Mouse (Mus musculus) embryo, embryonic 10 days (tissue): Measurements from ENCODE around the gene Vegfd.

Experiments used
- DNase-seq: peaks from one replicate; pipeline ENCODE4 v3.0.0-alpha.2; 2015; ENCODE audit warnings: low spot score

Gene Vegfd

DNA sequence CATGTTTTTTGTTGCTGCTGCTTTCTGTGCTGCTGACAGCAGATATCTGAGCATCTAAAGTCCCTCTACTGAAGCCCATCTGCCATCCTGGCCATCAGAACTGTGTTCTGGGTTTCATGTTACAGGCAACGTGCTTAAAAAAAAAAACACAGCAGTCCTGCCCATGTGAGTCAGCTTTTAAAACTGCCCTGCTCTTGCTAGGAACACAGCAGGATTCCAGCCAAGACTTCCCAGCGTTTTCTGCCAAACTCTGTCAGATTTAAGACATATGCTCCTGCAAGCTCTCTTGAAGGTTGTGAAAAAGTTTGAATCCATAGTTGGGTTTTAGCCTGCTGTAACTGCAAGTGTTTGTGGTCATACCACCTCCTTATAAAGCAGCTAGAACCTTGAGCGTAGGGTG, at the start of gene Vegfd:
Gene Vegfd, plus strand, starts transcription at position 298 of the 400 bp plus-strand sequence.
- DNase-seq: peak; percentile 44

DNA sequence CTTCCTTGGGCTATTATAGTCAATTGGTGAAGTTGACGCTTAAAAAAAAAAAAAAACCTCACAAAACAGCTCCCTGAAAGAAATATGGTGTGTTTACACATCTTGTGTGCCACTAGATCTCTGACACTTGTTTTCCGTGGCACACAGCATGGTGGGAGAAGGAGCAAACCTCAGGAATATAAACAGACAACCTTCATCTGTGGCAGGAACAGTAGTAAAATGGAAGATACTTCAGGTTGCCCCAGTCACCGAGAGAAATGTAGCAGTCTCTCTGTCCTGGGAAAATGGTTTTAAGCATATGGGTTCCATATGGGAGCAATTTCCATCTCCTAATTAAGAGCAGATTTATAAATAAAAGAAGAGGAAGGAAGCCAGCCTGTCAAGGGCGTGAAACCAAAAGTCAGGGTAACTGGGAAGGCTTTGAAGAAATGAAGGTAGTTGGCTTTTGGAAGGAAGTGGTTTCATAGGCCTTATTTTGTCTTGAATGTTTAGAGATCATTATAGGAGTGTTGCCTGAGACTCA, 49.7 kb upstream of the Vegfd start:
- DNase-seq: peak; percentile 13

DNA sequence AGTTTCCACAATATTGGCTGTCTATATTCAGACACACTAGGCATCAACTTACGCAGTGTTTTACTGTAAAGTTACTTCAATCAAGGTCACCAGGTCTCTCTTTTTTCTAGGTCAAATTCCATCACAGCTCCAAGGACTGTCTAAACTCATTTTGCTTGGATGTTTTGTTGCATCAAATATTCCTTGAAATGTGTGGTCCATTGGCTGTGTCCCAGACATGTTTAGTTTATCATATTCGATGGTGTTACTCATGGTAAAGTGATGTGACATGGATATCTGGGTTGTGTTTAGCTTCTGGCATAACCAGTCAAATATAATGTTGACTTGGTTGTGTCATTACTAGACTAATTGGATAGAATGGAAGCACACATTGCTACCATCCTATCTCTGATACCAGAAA, 42.8 kb upstream of the Vegfd start:
- no peak for DNase-seq

DNA sequence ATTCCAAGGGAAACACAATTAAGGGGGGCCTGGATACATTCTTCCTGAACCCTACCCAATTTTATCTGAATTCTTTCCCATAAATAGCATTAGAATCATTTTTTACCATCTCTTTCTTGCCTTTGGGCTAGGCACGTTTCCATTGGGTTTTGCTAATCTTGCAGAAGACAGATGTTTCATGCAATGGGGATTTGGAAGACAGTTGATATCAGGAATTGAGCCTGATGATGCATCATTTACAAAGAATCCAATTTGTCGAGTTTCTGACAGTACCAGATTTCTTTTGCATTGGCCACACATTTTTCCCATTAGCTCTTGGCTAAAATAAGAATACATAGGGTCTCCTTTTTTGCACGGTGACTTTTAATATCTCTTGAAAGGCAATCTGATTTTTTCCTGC, 42.4 kb upstream of the Vegfd start:
- DNase-seq: no peak

DNA sequence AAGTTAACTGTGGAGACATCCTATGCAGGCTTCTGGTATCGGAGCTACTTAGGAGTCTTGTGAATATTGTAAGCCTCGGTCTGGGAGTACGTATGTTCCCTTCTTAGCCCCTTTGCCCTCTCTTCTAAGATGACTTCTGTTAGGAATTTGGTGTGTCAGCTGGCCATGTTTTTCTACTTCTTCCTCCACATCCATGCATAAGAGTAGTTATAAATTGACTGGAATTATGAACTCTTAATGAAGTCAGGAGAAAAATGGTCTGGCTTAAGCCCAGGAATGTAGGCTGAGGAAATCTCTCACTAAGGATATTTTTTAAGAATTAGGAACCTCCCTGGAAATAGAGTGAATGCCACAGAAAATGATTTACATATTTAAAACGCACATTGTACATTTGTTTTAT, 34.6 kb upstream of the Vegfd start:
- DNase-seq: no peak

DNA sequence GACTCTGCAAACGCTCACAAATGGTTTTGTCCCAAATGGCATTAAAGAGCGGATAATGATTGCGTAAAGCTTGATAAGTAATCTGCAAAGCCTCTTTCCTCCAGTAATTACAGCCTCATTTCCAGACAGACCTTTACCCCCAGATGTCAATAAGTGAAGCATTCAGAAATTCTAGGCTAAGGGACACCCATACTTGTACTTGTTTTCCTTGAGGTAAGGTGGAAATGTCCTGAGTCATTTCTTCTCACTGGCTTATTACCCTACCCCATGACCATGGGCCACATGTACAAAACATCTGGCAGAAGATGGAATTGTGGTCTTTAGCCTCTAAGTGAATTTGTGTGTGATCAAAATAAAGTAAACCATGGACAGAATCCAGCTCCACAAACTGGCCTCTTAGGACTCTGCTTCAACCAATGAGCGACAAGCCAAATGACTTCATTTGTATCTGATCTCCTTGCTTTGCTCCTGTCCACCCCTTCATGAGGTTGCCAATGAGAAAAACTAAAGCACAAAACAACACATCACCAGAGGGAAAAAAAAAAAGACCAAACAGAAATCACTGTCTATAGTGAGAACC, 27.7 kb upstream of the Vegfd start:
- no peak for DNase-seq

DNA sequence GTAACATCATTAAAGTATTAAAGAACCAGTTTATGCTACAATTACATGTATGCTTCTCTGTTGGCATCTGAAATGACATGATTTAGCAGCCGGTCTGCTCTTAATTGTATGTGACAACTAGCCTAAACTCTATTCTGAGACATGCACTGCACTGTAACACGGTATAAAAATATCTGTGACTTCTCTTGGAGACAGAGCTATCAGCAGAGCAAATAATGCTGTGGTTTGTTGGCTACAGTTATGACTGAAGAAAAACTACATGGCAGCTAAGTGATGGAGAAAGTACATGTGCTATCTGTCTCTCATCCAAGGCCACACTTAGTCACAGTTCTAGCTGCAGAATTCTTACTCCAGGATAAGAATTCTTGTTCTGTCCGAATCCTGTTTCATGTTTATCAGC, 24.2 kb upstream of the Vegfd start:
- no peak for DNase-seq

DNA sequence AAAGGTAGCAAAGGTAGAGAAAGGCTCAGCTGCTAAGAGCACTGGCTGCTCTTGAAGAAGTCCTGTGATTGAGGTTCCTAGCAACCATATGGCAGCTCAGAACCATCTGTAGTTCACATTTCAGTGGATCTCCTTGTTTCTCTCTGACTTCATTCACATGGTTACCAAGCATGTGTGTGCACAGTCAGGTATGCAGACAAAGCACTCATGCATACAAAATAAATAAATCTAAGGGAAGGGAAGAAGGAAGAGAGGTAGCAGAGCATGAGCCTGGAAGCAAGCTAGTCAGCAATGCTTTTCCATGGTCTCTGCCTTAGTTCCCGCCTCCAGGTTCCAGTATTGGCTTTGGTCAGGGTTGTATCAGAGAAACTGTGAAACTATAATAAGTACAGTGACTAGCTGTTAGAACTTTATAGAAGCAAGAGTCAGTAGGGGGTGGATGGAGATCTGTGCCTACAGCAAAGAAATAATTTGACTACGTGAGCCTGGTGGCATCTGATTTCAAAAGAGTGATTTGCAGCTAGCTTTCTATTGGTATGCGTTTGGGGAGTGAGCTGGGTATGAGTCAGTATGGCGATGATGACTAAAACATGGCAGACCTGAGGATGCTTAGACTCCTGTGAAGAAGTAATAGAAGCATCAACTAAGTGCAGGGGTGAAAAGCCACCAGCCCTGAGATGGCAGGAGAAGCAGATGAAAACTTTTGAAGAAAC, 7.9 kb upstream of the Vegfd start:
- DNase-seq: no peak

DNA sequence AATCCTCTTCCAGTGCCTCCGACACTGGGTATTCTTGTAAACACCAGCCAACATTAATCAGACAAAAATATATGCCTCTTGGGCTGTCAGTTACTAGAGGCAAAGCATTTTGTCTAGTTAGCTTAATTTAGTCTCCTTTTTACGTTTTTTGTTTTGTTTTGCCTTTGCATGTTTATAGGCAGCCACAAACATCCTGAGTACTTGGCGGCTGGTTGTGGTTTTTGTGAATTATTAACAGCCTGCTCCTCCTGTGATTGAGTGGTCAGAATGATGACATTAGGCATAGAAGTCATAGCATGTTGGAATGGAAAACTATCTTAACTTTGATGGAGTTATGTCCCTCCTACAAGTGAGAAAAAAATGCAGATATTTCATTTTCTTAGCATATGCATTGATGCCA, 2.6 kb upstream of the Vegfd start:
- DNase-seq: no peak

DNA sequence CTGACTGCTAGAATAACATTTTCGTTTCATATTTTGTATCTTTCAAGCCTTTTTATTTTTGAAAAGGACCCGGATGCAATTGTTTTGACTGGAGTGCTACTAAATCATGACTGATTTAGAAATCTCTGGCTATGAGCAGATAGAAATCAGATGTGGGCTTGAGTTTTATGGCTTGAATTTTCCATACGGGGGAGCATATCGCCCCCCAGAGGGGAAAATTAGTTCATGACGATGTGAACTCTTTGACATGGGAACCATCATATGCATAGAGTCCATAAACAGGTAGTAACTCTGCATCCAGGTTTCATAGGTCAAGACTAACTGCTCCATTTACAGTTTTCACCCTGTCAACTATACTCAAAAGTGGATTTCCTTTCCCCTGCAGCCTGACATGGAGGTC, 1.4 kb downstream of the Vegfd start:
- no peak for DNase-seq

DNA sequence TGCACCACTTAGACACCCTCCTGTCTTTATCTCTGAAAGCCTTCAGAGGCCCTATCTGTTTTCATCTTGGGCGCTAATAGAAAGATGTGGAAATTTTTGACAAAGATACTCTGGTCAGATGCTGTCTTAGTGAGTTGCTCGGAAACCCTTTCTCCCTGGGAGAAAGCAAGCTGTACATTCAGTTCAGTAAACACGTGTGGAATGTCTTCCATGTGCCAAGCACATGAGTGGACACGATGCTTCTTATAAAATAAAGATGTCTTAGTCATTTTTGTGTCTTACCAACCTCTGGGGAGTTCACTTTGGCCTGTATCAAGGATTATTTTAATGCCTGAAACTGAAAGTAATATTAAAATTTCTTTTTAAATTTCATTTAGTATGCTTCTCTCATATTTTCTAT, 6.5 kb downstream of the Vegfd start:
- no peak for DNase-seq

DNA sequence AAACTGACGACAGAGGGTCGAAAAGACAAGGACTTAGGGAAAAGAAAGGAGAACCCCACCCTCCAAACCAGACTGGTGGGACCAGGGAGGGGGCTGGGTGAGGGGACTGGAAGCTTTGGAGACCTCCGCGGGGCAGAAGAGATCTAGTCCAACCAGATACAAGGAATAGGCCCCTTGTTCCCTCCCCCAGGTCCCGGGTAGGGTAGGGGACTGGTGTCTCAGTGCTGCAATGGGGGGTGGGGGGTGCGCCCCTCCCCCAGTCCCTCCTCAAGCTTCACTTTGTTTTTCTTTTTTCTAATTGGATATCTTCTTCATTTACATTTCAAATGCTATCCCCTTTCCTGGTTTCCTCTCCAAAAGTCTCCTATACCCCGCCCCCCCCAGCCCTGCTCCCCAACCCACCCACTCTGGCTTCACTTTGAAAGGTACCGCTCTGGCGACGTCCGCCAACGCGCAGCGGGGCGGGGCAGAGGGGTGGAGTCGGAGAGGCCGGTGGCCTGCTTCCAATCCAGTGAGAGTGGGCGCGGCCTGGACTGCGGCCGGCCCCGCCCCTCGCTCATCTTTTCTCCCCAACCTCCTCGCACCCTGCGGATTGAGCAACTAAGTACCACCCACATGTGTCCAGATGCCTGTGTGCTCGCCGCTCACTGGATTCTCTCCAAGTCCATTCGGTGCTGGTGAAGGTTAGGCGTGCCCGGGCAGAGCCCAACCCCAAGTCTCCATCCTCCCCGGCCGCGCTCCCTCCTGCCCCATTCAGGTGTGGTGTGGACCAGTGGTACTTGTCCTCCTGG, 8.6 kb downstream of the Vegfd start:
- DNase-seq: peak; percentile 84

DNA sequence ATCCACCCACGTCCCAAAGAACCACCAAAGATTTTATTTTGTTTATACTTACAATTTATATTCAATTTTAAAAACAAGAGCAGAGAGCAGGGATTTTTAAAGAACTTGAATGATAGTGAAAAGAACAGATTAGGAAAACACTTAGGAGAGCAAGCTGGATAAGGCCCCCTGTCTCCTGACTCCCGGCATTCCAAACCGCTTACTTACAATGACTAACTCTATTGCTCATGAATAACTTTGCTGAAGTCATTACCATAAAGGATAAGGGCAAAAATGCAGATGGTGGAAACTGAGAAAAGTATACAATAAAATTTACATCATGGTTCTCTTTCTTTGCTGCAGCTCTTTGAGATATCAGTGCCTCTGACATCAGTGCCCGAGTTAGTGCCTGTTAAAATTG, 20.9 kb downstream of the Vegfd start:
- no peak for DNase-seq

DNA sequence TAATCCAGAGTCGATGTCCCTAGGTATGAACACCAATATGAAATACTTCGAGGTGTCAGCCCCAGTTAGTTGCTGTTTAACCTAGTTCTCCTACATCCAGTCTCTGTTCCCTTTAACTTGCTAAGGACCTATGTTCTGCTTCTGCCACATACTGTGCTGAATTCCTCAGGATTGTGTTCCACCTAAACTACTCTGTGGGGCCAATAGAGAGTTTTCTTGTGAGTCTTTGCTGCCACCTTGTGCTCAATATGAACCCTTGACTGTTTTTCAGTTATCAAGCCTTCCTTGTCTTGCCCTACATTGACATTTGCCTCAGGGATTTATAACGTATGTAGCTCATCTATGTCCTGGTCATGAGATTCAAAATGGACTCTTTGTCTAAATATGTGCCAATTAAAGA, 25.3 kb downstream of the Vegfd start:
- peak; percentile 11 for DNase-seq

DNA sequence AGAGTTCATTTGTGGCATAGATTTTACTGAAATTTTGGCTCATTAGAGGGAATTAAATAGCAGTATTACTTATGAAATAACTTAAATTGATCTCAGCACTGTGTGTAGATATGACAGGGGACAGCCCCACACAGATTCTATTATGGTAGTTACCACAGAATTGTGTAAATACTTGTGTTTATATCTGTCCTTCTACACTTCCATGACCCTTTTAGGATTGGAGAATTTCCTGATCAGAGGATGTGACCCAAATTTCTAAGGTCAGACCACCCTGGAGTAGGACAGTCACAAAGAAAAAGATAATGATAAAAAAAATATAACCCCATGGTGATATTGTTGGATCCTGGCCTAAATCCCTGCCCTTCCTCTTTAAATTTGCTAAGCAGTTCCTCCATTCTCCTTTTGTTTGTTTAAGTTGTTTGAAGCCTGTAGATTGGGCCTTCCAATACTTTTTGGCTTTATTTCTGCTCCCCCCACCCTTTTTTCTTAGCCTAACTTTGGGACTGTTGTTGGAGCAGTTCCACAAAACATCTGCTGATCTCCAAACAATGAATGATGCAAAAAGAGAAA, 32.0 kb downstream of the Vegfd start:
- DNase-seq: no peak

DNA sequence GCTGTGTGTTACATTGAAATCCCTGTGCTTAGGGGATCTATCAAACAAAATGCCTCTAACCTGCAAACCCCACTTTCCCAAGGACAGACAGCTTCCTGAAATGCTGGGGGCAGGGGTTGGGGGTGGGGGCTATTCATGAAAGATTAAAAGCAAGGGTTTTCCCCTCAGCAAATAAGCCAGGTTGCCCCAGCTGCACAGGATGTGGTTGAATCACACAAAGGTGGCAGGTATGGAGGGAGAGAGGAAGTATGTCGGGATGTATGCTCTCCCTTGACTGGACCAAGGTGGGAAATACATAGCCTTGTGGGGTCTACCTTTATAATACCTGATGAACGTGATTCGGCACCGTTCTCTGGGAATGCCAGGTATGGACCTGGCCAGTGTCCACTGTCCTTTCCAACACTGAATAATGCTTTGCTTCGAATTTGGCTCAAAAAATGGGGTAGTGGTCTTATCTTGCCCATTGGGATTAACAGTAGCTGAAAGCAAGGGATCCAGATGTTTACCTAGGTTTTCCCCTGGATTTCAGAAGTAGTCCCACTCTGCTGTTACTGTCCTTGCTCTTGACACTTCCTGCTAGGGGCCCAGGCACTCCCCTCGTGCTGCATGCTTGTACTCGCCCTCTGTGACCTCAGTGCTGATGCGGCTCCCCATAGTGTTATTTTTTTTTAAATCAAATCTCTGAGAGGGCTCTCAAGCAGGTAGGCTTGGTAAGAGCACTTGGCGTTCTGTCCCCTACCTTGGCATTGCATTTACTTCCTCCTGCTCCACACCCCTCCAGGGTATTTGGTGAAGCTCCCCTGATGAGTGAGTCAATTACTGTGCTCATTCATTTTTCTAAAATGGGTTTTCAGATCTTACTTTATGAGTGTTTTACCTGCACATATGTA, 33.2 kb downstream of the Vegfd start:
- DNase-seq: no peak

DNA sequence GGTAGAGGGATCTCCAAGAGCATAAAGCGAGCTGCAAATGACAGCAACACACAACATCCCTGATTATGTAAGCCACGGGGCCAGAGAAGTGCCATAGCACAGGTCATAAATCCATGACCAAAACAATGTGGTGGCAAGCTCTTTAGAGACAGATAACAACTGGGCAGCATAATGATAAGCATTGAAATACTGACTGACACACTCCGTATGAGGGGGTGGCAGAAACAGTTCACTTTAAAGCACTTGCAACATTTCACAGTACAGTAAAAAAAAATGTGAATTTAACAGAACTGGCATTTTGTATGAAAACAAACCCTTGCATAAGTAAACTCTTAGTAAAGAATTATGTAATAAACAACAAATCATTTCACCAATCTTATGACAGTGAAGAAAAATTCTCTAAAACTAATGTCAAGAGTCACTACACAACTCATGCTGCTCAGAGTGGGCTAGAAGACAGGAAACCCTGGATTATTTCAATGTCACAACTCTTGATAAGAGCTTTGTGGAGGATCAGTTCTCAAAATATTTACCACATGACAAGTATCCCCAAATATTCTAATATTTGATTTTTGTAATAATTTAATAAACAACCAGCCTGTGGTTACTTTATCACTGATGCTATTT, 35.2 kb downstream of the Vegfd start:
- no peak for DNase-seq

DNA sequence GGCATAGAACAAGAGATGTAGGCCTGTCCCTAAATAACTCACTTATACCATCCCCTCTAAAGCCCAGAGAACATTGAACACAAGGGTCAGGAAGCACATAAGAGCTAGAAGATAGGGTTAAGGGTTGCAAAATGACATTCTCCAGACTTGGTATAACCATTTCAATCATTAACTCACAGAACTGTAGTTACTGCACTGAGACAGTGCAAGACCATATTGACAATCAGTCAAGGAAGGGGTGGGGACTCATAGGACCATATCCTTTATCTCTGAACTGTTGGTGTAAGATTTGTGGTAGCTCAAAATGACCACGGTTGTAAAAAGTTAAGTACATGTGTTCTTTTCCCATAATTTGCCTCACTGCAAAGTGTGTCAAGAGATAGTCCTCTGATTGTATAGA, 37.4 kb downstream of the Vegfd start:
- no peak for DNase-seq

DNA sequence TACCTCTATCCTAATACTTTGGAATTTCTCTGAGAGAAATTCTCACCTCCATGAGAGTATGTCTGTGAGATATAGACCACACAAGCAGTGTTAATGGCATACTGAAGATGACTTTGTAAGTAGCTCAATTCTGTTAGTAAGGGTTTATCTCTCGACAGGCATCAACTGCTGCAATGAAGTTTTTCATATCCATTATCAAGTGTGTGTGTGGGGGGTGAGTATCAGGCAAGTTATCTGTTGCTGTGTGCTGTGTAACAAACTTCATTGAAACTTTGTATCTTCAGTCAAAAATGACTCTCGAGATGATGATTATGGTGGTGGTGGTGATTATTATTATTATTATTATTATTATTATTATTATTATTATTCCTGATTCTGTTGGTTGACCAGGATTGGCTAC, 43.6 kb downstream of the Vegfd start:
- no peak for DNase-seq

DNA sequence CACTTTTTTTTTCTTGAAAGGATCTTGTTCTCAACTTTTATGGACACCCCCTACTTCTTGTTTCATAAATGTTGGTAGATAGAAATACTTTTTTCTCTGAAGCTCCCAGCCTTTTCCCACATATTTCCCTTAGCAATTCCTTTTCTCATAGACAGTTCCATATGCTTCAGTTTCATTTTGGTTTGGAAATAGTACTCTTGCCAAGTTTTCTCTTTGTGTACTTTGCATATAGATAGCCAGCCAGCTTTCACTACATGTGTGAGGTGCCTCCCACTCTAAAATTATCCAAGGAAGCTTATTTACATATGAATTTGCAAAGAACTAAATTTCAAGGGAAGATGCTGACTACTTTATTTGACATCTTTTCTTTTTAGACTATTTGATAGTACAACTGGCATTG, 44.8 kb downstream of the Vegfd start:
- no peak for DNase-seq

DNA sequence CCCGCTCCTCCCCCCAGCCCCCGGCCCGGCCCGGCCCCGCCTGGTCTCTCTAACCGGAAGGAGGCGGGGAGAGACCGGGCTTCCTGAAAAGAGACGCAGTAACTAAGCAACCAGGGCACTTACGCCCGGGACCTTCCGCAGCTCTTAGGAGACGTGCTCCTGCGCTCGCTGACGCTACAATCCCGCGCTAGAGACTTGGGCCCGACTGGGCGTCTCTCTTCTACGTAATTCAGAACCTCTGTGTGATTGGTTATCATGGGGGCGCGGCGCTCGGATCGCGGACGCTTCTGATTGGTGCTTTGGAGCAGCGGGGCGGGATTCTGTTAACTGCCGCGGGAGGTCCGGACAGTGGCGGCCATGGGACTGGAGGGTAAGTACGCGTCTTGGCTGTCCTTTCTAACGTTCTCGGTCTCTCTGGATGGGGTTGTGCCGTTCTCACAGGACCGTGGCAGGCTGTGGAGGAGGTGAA, 46.3 kb downstream of the Vegfd start, which contains the start of gene Piga:
Gene Piga, plus strand, starts transcription at position 317 of the 469 bp plus-strand sequence.
- DNase-seq: peak; percentile 91
